Mouse (Mus musculus): ENCODE data around the gene Hagh. TPM values are rescaled to one million over a fixed set of nuclear protein-coding genes. Genes with fewer than 3 reads are reported as not detected.

Gene Hagh
- polyA plus RNA-seq, 1 experiment from 2014 or later, result 32.6 TPM

- Histone ChIP-seq H3K36me3 (ENCODE audit: control insufficient read depth, insufficient read depth, low read length) (no peaks in the 10 kb centered on the region), H3K27ac (ENCODE audit: low read length) (no peak overlapping the region), H3K27me3 (ENCODE audit: control insufficient read depth, insufficient read depth, low read depth, low read length) (no peaks in the 10 kb centered on the region), H3K4me3 (ENCODE audit: low read length) (no peak overlapping the region), H3K4me2 (ENCODE audit: low read depth, low read length) (no peak overlapping the region), H3K4me1 (replicated peaks; ENCODE audit: control insufficient read depth, insufficient read depth, low read length) (peaks cover 6% of the 10 kb centered on the region), H3K9me3 (ENCODE audit: control insufficient read depth, low read length) (no peaks in the 10 kb centered on the region), H3K9ac (ENCODE audit: low read length) (no peak overlapping the region)
- no peak for ATAC-seq (ENCODE audit: low read depth)
- 50% methylated on average over 9 of the region's 9 CpGs for WGBS
Measured at GRCm38 (mm10) chr17:24844525-24844924, 4.6 kb downstream of the Hagh start.

- no peak overlapping the region for H3K4me3 ChIP-seq (ENCODE audit: low read length)
- no peak for ATAC-seq (ENCODE audit: low read depth)
- peaks cover 5% of the 10 kb centered on the region for H3K27me3 ChIP-seq (ENCODE audit: control insufficient read depth, insufficient read depth, low read depth, low read length)
- 93% methylated on average over 1 of the region's 1 CpGs for WGBS
- no peaks in the 10 kb centered on the region for H3K36me3 ChIP-seq (ENCODE audit: control insufficient read depth, insufficient read depth, low read length)
- H3K9ac ChIP-seq (ENCODE audit: low read length), result no peak overlapping the region
- peaks cover 12% of the 10 kb centered on the region for H3K4me1 ChIP-seq (replicated peaks; ENCODE audit: control insufficient read depth, insufficient read depth, low read length)
- no peak overlapping the region for H3K4me2 ChIP-seq (ENCODE audit: low read depth, low read length)
- no peak overlapping the region for H3K27ac ChIP-seq (ENCODE audit: low read length)
- no peaks in the 10 kb centered on the region for H3K9me3 ChIP-seq (ENCODE audit: control insufficient read depth, low read length)
Measured at GRCm38 (mm10) chr17:24847386-24847785, 7.4 kb downstream of the Hagh start.

- Histone ChIP-seq H3K27ac (ENCODE audit: low read length) (no peak overlapping the region), H3K9ac (ENCODE audit: low read length) (no peak overlapping the region)
Measured at GRCm38 (mm10) chr17:24848600-24849031, 8.7 kb downstream of the Hagh start.

GRCm38 (mm10) chr17:24849733-24850064 is 9.8 kb downstream of the Hagh start:
- H3K4me2 ChIP-seq (ENCODE audit: low read depth, low read length), result peak overlapping the region; percentile 94
- peaks cover 5% of the 10 kb centered on the region for H3K27me3 ChIP-seq (ENCODE audit: control insufficient read depth, insufficient read depth, low read depth, low read length)
- peak overlapping the region; percentile 88 for H3K4me3 ChIP-seq (ENCODE audit: low read length)
- 0% methylated on average over 21 of the region's 21 CpGs for WGBS
- peaks cover 12% of the 10 kb centered on the region for H3K4me1 ChIP-seq (replicated peaks; ENCODE audit: control insufficient read depth, insufficient read depth, low read length)
- peak overlapping the region; percentile 85 for H3K9ac ChIP-seq (ENCODE audit: low read length)
- H3K27ac ChIP-seq (ENCODE audit: low read length), result peak overlapping the region; percentile 97
- peak; percentile 67 for ATAC-seq (ENCODE audit: low read depth)
- peaks cover 5% of the 10 kb centered on the region; the same call in 1 of the 2 replicates for H3K36me3 ChIP-seq (ENCODE audit: control insufficient read depth, insufficient read depth, low read length)
- H3K9me3 ChIP-seq (ENCODE audit: control insufficient read depth, low read length), result no peaks in the 10 kb centered on the region

More at GRCm38 (mm10) chr17:24848600-24849031, 8.7 kb downstream of the Hagh start:
- Histone ChIP-seq H3K4me2 (ENCODE audit: low read depth, low read length) (peak overlapping the region; percentile 46), H3K4me1 (replicated peaks; ENCODE audit: control insufficient read depth, insufficient read depth, low read length) (peaks cover 12% of the 10 kb centered on the region), H3K36me3 (ENCODE audit: control insufficient read depth, insufficient read depth, low read length) (peaks cover 4% of the 10 kb centered on the region; the same call in 1 of the 2 replicates), H3K9me3 (ENCODE audit: control insufficient read depth, low read length) (no peaks in the 10 kb centered on the region), H3K27me3 (ENCODE audit: control insufficient read depth, insufficient read depth, low read depth, low read length) (peaks cover 5% of the 10 kb centered on the region), H3K4me3 (ENCODE audit: low read length) (peak overlapping the region; percentile 0; the same call in 1 of the 2 replicates)
- ATAC-seq (ENCODE audit: low read depth), result no peak

GRCm38 (mm10) chr17:24850065-24850772 is 10.3 kb downstream of the Hagh start, which contains the start of gene Fahd1:
TSS of gene Fahd1 (minus strand) at chr17:24850364.
- H3K36me3 ChIP-seq (ENCODE audit: control insufficient read depth, insufficient read depth, low read length), result peaks cover 5% of the 10 kb centered on the region; the same call in 1 of the 2 replicates
- no peaks in the 10 kb centered on the region for H3K9me3 ChIP-seq (ENCODE audit: control insufficient read depth, low read length)
- H3K4me1 ChIP-seq (replicated peaks; ENCODE audit: control insufficient read depth, insufficient read depth, low read length), result peaks cover 12% of the 10 kb centered on the region
- peak within 1 kb of the TSS; percentile 88 for H3K4me3 ChIP-seq (ENCODE audit: low read length)
- peak within 1 kb of the TSS; percentile 97 for H3K27ac ChIP-seq (ENCODE audit: low read length)
- peaks cover 5% of the 10 kb centered on the region for H3K27me3 ChIP-seq (ENCODE audit: control insufficient read depth, insufficient read depth, low read depth, low read length)
- H3K9ac ChIP-seq (ENCODE audit: low read length), result peak within 1 kb of the TSS; percentile 85
- peak within 1 kb of the TSS; percentile 94 for H3K4me2 ChIP-seq (ENCODE audit: low read depth, low read length)
- WGBS, result under 1% methylated on average over 57 of the region's 58 CpGs
- peak; percentile 100 for ATAC-seq (ENCODE audit: low read depth)

GRCm38 (mm10) chr17:24850773-24851127 is 10.8 kb downstream of the Hagh start:
- Histone ChIP-seq H3K4me2 (ENCODE audit: low read depth, low read length) (peak overlapping the region; percentile 93), H3K4me1 (replicated peaks; ENCODE audit: control insufficient read depth, insufficient read depth, low read length) (peaks cover 12% of the 10 kb centered on the region), H3K9ac (ENCODE audit: low read length) (peak overlapping the region; percentile 75), H3K27ac (ENCODE audit: low read length) (peak overlapping the region; percentile 28; the same call in 1 of the 2 replicates), H3K4me3 (ENCODE audit: low read length) (peak overlapping the region; percentile 88), H3K27me3 (ENCODE audit: control insufficient read depth, insufficient read depth, low read depth, low read length) (peaks cover 5% of the 10 kb centered on the region), H3K9me3 (ENCODE audit: control insufficient read depth, low read length) (no peaks in the 10 kb centered on the region), H3K36me3 (ENCODE audit: control insufficient read depth, insufficient read depth, low read length) (peaks cover 5% of the 10 kb centered on the region; the same call in 1 of the 2 replicates)
- ATAC-seq (ENCODE audit: low read depth), result no peak
- 1% methylated on average over 20 of the region's 20 CpGs for WGBS

- H3K27ac ChIP-seq (ENCODE audit: low read length), result no peak overlapping the region
- peak overlapping the region; percentile 93 for H3K4me2 ChIP-seq (ENCODE audit: low read depth, low read length)
- 75% methylated on average over 10 of the region's 10 CpGs for WGBS
- H3K27me3 ChIP-seq (ENCODE audit: control insufficient read depth, insufficient read depth, low read depth, low read length), result peaks cover 5% of the 10 kb centered on the region
- H3K4me1 ChIP-seq (replicated peaks; ENCODE audit: control insufficient read depth, insufficient read depth, low read length), result peaks cover 12% of the 10 kb centered on the region
- peaks cover 5% of the 10 kb centered on the region; the same call in 1 of the 2 replicates for H3K36me3 ChIP-seq (ENCODE audit: control insufficient read depth, insufficient read depth, low read length)
- peak overlapping the region; percentile 75 for H3K9ac ChIP-seq (ENCODE audit: low read length)
- ATAC-seq (ENCODE audit: low read depth), result no peak
- no peaks in the 10 kb centered on the region for H3K9me3 ChIP-seq (ENCODE audit: control insufficient read depth, low read length)
- peak overlapping the region; percentile 88 for H3K4me3 ChIP-seq (ENCODE audit: low read length)
Measured at GRCm38 (mm10) chr17:24851381-24852125, 11.6 kb downstream of the Hagh start.

GRCm38 (mm10) chr17:24855838-24856464 is 16.0 kb downstream of the Hagh start:
- Histone ChIP-seq H3K27ac (ENCODE audit: low read length) (no peak overlapping the region), H3K4me2 (ENCODE audit: low read depth, low read length) (no peak overlapping the region), H3K4me1 (replicated peaks; ENCODE audit: control insufficient read depth, insufficient read depth, low read length) (peaks cover 4% of the 10 kb centered on the region), H3K4me3 (ENCODE audit: low read length) (no peak overlapping the region), H3K9me3 (ENCODE audit: control insufficient read depth, low read length) (no peaks in the 10 kb centered on the region), H3K27me3 (ENCODE audit: control insufficient read depth, insufficient read depth, low read depth, low read length) (peaks cover 5% of the 10 kb centered on the region), H3K9ac (ENCODE audit: low read length) (no peak overlapping the region), H3K36me3 (ENCODE audit: control insufficient read depth, insufficient read depth, low read length) (peaks cover 5% of the 10 kb centered on the region; the same call in 1 of the 2 replicates)
- no peak for ATAC-seq (ENCODE audit: low read depth)
- WGBS, result 77% methylated on average over 3 of the region's 3 CpGs

- WGBS, result 85% methylated on average over 13 of the region's 13 CpGs
- Histone ChIP-seq H3K4me3 (ENCODE audit: low read length) (no peak overlapping the region), H3K4me2 (ENCODE audit: low read depth, low read length) (no peak overlapping the region), H3K27me3 (ENCODE audit: control insufficient read depth, insufficient read depth, low read depth, low read length) (peaks cover under 1% of the 10 kb centered on the region; the same call in 1 of the 2 replicates), H3K9me3 (ENCODE audit: control insufficient read depth, low read length) (no peaks in the 10 kb centered on the region), H3K9ac (ENCODE audit: low read length) (no peak overlapping the region), H3K27ac (ENCODE audit: low read length) (no peak overlapping the region), H3K36me3 (ENCODE audit: control insufficient read depth, insufficient read depth, low read length) (peaks cover 8% of the 10 kb centered on the region), H3K4me1 (replicated peaks; ENCODE audit: control insufficient read depth, insufficient read depth, low read length) (no peaks in the 10 kb centered on the region)
- no peak for ATAC-seq (ENCODE audit: low read depth)
Measured at GRCm38 (mm10) chr17:24856589-24856988, 16.6 kb downstream of the Hagh start.

All from lung, embryonic 16.5 days (tissue).